Mouse (Mus musculus) adrenal gland, postnatal 14 days (tissue): ENCODE results near the gene Eif2s3y. TPM values are rescaled to one million over a fixed set of nuclear protein-coding genes. Genes with fewer than 3 reads are reported as not detected.

Experiments
- DNase-seq: peaks from one replicate; pipeline ENCODE4 v3.0.0; 2021; ENCODE audit warnings: mixed read lengths
- long read RNA-seq, 2 experiments: library from polyadenylated mRNA; stranded (forward); transcript quantifications; one replicate each; pipeline ENCODE4 v2.0.0; 2021
- microRNA-seq, 2 experiments: library from miRNA; unstranded; fragments of <30 nt; microRNA quantifications; one replicate each; pipeline ENCODE4 v1.2.0; 2021
- total RNA-seq: library from RNA; stranded (reverse); gene quantifications from 2 replicates; pipeline ENCODE4 v1.2.3, GENCODE M21; 2021

The Eif2s3y gene
- total RNA-seq: 85.5 and 85.6 TPM in 2 replicates
- long read RNA-seq, experiment 1: 0 reads
- long read RNA-seq, experiment 2, transcript Eif2s3y-201 (12 exons, 1,836 nt): major isoform, 42 of 64 reads
- long read RNA-seq, experiment 2, transcript Eif2s3y-202 (2 exons, 590 nt): minor isoform, 6 of 64 reads
- long read RNA-seq, experiment 2, partial matches to known transcripts: 3 of 64 reads
- long read RNA-seq, experiment 2, other reads (novel, unspliced or antisense): 12 of 64 reads

DNA sequence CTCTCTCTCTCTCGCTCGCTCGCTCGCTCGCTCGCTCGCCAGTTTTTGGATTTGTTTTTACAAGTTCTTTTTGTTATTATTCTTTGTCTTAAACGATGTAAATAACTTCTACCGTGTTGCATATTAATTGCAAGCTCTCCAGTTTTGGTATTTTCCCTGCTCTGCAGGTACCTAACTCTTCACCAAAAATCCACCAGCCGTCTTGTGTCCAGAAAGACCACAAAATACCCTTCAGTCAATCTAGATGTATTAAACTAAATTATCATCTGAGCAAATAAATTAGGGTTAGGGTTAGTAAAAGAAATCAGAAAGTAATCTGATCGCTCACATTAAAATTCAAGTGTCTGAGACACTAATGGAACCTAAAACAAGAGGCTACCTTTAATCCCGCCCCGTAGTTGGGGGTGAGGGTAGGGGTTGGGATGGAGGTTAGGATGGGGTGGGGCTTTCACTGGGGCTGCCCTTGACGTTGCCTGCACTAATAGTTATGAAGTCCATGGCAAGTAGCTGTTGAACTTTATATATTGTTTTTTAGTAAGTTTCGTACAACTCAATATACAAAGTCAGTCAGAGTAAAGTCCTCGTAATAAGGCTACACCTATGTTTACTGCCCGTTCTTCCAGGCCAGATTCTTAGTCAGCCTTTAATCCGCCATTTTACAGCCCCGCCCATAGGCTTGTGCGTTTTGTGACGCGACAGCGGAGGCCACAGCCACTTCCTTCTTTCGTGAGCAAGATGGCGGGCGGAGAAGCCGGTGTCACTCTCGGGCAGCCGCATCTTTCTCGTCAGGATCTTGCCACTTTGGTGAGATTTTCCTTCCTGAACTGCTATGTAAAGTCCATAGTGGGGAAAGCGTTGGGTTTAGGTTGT, at the start of gene Eif2s3y:
Eif2s3y (plus strand) TSS at position 662 of the 870 bp plus-strand sequence.
- no peak for DNase-seq

Small RNAs within 50 kb of the gene (microRNA-seq; reads per million reads assigned to microRNA genes)
- gene Gm47281: 0 to 0.38 reads per million in 2 experiments

Other genes starting within 250 kb of the Eif2s3y start
- gene Zfy1, start 213.1 kb upstream of the Eif2s3y start, total RNA-seq: not detected in 2 replicates
- 0.11 TPM in 1 of 2 replicates, not detected in the other for gene Uba1y, start 191.9 kb upstream of the Eif2s3y start, total RNA-seq
- gene Kdm5d, start 112.8 kb upstream of the Eif2s3y start, total RNA-seq: 17.5 and 21.3 TPM in 2 replicates
- gene Uty, start 235.2 kb downstream of the Eif2s3y start, total RNA-seq: 32.6 and 37.9 TPM in 2 replicates